Mouse (Mus musculus): ENCODE data around the gene Eci2. TPM values are rescaled to one million over a fixed set of nuclear protein-coding genes. Genes with fewer than 3 reads are reported as not detected.

The Eci2 gene
- total and polyA plus RNA-seq, 3 experiments: 83.3 to 116 (median 86.0) TPM

- Histone ChIP-seq H3K27me3 (replicated peaks) (no peaks in the 10 kb centered on the region), H3K36me3 (replicated peaks in 1 of 2; ENCODE audit: control insufficient read depth in 1 of 2, insufficient read depth in 1 of 2, low read length in 1 of 2) (no peaks in the 10 kb centered on the region), H3K79me2 (replicated peaks; ENCODE audit: control insufficient read depth, extremely low read depth, insufficient read depth, poor library complexity, severe bottlenecking) (no peaks in the 10 kb centered on the region), H3K9ac (ENCODE audit: insufficient read depth, low read depth) (no peak overlapping the region), H3K9me3 (replicated peaks; ENCODE audit: low read length) (no peaks in the 10 kb centered on the region), H3K4me3 (replicated peaks in 1 of 3; ENCODE audit: low read depth in 2 of 3, low read length in 2 of 3, poor library complexity in 1 of 3) (no peak overlapping the region), H3K4me1 (ENCODE audit: control insufficient read depth in 1 of 2, insufficient read depth in 2 of 2) (no peaks in the 10 kb centered on the region), H3K4me2 (ENCODE audit: insufficient read depth, low read depth, poor library complexity, severe bottlenecking) (no peak overlapping the region), H3K27ac (ENCODE audit: insufficient read depth, low read depth) (no peak overlapping the region)
- dilution Hi-C loops (cut with MboI; ENCODE audit: extremely low pct_ligation_motif_present, extremely low pct_unique_long_range_greater_than_20kb, low sequenced_read_pairs): no loop called here
- in situ Hi-C loops (cut with MboI; ENCODE audit: low pct_ligation_motif_present, low pct_unique_long_range_greater_than_20kb, low sequenced_read_pairs): no loop called here
- no peak for TF ChIP-seq MAFK (IDR thresholded peaks at IDR 0.05; ENCODE audit: insufficient replicate concordance, low read length)
- TF ChIP-seq POLR2AphosphoS2 (IDR thresholded peaks at IDR 0.05; ENCODE audit: low read depth, low read length): no peak
- no peak for TF ChIP-seq IRF4 (IDR thresholded peaks at IDR 0.05; ENCODE audit: low read depth, low read length)
- no peak for TF ChIP-seq CHD1 (IDR thresholded peaks at IDR 0.05; ENCODE audit: low read depth, low read length)
- no peak for DNase-seq (ENCODE audit: extremely low read depth)
Observed at GRCm38 (mm10) chr13:35058145-35058544, 31.2 kb upstream of the Eci2 start.

GRCm38 (mm10) chr13:35036486-35036885 lies 9.6 kb upstream of the Eci2 start:
- no peaks in the 10 kb centered on the region for H3K27me3 ChIP-seq (replicated peaks)
- DNase-seq (ENCODE audit: extremely low read depth): no peak
- in situ Hi-C loops (cut with MboI; ENCODE audit: low pct_ligation_motif_present, low pct_unique_long_range_greater_than_20kb, low sequenced_read_pairs) (loop anchor here (25.0 kb wide), 2 partner anchors 726 to 901 kb away; no protein-coding TSS in a partner anchor), dilution Hi-C loops (cut with MboI; ENCODE audit: extremely low pct_ligation_motif_present, extremely low pct_unique_long_range_greater_than_20kb, low sequenced_read_pairs) (no loop called here)
- H3K79me2 ChIP-seq (replicated peaks; ENCODE audit: control insufficient read depth, extremely low read depth, insufficient read depth, poor library complexity, severe bottlenecking): no peaks in the 10 kb centered on the region
- H3K4me3 ChIP-seq (replicated peaks in 1 of 3; ENCODE audit: low read depth in 2 of 3, low read length in 2 of 3, poor library complexity in 1 of 3): no peak overlapping the region
- H3K27ac ChIP-seq (ENCODE audit: insufficient read depth, low read depth): no peak overlapping the region
- no peaks in the 10 kb centered on the region for H3K9me3 ChIP-seq (replicated peaks; ENCODE audit: low read length)
- no peak overlapping the region for H3K9ac ChIP-seq (ENCODE audit: insufficient read depth, low read depth)
- H3K4me2 ChIP-seq (ENCODE audit: insufficient read depth, low read depth, poor library complexity, severe bottlenecking): no peak overlapping the region
- TF ChIP-seq PAX5 (IDR thresholded peaks at IDR 0.05; ENCODE audit: low read length) (no peak), TBP (conservative IDR thresholded peaks at IDR 0.05; ENCODE audit: low read depth, low read length) (no peak), EP300 (IDR thresholded peaks at IDR 0.05; ENCODE audit: low read length) (no peak), ZKSCAN1 (IDR thresholded peaks at IDR 0.05; ENCODE audit: borderline replicate concordance, low read depth, low read length) (no peak), ZMIZ1 (IDR thresholded peaks at IDR 0.05; ENCODE audit: low read depth, low read length) (no peak), TCF12 (IDR thresholded peaks at IDR 0.05; ENCODE audit: low read depth, low read length) (no peak), GABPA (IDR thresholded peaks at IDR 0.05; ENCODE audit: insufficient replicate concordance, low read depth, low read length) (no peak), MAZ (IDR thresholded peaks at IDR 0.05; ENCODE audit: low read depth, low read length) (no peak), JUN (IDR thresholded peaks at IDR 0.05; ENCODE audit: insufficient read depth, low read depth, low read length) (no peak), UBTF (IDR thresholded peaks at IDR 0.05; ENCODE audit: low read depth, low read length) (no peak), CHD2 (IDR thresholded peaks at IDR 0.05; ENCODE audit: low read length) (no peak), ELF1 (IDR thresholded peaks at IDR 0.05; ENCODE audit: low read depth, low read length) (no peak), MYC (IDR thresholded peaks at IDR 0.05; ENCODE audit: low read depth, low read length) (no peak), JUND (conservative IDR thresholded peaks at IDR 0.05; ENCODE audit: low read depth, low read length) (no peak), POLR2AphosphoS2 (IDR thresholded peaks at IDR 0.05; ENCODE audit: low read depth, low read length) (no peak), POLR2A (IDR thresholded peaks at IDR 0.05; ENCODE audit: low read depth, low read length) (no peak), ZC3H11A (IDR thresholded peaks at IDR 0.05; ENCODE audit: low read depth, low read length) (no peak), SMC3 (IDR thresholded peaks at IDR 0.05; ENCODE audit: low read depth, low read length) (no peak), IRF4 (IDR thresholded peaks at IDR 0.05; ENCODE audit: low read depth, low read length) (no peak)
- no peaks in the 10 kb centered on the region for H3K36me3 ChIP-seq (replicated peaks in 1 of 2; ENCODE audit: control insufficient read depth in 1 of 2, insufficient read depth in 1 of 2, low read length in 1 of 2)
- peaks cover 20 to 44% of the 10 kb centered on the region in 2 experiments for H3K4me1 ChIP-seq (ENCODE audit: control insufficient read depth in 1 of 2, insufficient read depth in 2 of 2)

All from CH12.LX (cell line).